Mouse (Mus musculus): Measurements from ENCODE around the gene Aifm1. TPM values are rescaled to one million over a fixed set of nuclear protein-coding genes. Genes with fewer than 3 reads are reported as not detected.
A peak's percentile ranks its signal among the peaks of the same experiment; 100 is the strongest.

Aifm1 gene
- 40.9 and 49.1 TPM in 2 replicates for polyA plus RNA-seq (2015; fragmentation: Nextera tagmentation; extraction: Ambion mirVana)

GRCm38 (mm10) chrX:48513166-48513807, at the start of gene Aifm1:
TSS of gene Aifm1 (minus strand) at chrX:48513563.
- 16% methylated on average over 45 of the region's 45 CpGs for WGBS
- ATAC-seq (ENCODE audit: low FRiP score), result peak; percentile 97

GRCm38 (mm10) chrX:48532175-48532574, 18.8 kb upstream of the Aifm1 start:
- WGBS, result 45% methylated on average over 3 of the region's 3 CpGs
- H3K4me2 ChIP-seq, result no peak overlapping the region
- no peaks in the 10 kb centered on the region for H3K36me3 ChIP-seq
- H3K4me3 ChIP-seq (replicated peaks), result no peak overlapping the region
- no peak overlapping the region for H3K9ac ChIP-seq (replicated peaks)
- H3K4me1 ChIP-seq, result no peaks in the 10 kb centered on the region
- no peaks in the 10 kb centered on the region for H3K27me3 ChIP-seq (replicated peaks)
- peak; percentile 24; the same call in 1 of the 2 replicates for ATAC-seq (ENCODE audit: low FRiP score)
- H3K9me3 ChIP-seq (replicated peaks), result no peaks in the 10 kb centered on the region
- H3K27ac ChIP-seq (replicated peaks), result no peak overlapping the region

More at GRCm38 (mm10) chrX:48513166-48513807, at the start of gene Aifm1:
- peaks cover 7% of the 10 kb centered on the region; the same call in 1 of the 2 replicates for H3K4me1 ChIP-seq
- peak within 1 kb of the TSS; percentile 69 for H3K27ac ChIP-seq (replicated peaks)
- no peaks in the 10 kb centered on the region for H3K9me3 ChIP-seq (replicated peaks)
- H3K36me3 ChIP-seq, result no peaks in the 10 kb centered on the region
- H3K4me2 ChIP-seq, result peak within 1 kb of the TSS; percentile 58
- no peaks in the 10 kb centered on the region for H3K27me3 ChIP-seq (replicated peaks)
- peak within 1 kb of the TSS; percentile 55 for H3K4me3 ChIP-seq (replicated peaks)
- peak within 1 kb of the TSS; percentile 57 for H3K9ac ChIP-seq (replicated peaks)

GRCm38 (mm10) chrX:48526435-48526834, 13.1 kb upstream of the Aifm1 start:
- H3K27me3 ChIP-seq (replicated peaks), result no peaks in the 10 kb centered on the region
- ATAC-seq (ENCODE audit: low FRiP score), result no peak
- no peak overlapping the region for H3K4me2 ChIP-seq
- no peaks in the 10 kb centered on the region for H3K36me3 ChIP-seq
- no peak overlapping the region for H3K9ac ChIP-seq (replicated peaks)
- H3K4me1 ChIP-seq, result peaks cover 18% of the 10 kb centered on the region
- no peak overlapping the region for H3K27ac ChIP-seq (replicated peaks)
- no peaks in the 10 kb centered on the region for H3K9me3 ChIP-seq (replicated peaks)
- 69% methylated on average over 2 of the region's 3 CpGs for WGBS
- H3K4me3 ChIP-seq (replicated peaks), result no peak overlapping the region

GRCm38 (mm10) chrX:48525866-48526265, 12.5 kb upstream of the Aifm1 start:
- Histone ChIP-seq H3K36me3 (no peaks in the 10 kb centered on the region), H3K4me2 (no peak overlapping the region), H3K9ac (replicated peaks) (no peak overlapping the region), H3K27me3 (replicated peaks) (no peaks in the 10 kb centered on the region), H3K4me1 (peaks cover 20% of the 10 kb centered on the region), H3K9me3 (replicated peaks) (no peaks in the 10 kb centered on the region), H3K27ac (replicated peaks) (no peak overlapping the region), H3K4me3 (replicated peaks) (no peak overlapping the region)
- 60% methylated on average over 8 of the region's 8 CpGs for WGBS
- ATAC-seq (ENCODE audit: low FRiP score), result no peak

GRCm38 (mm10) chrX:48525332-48525731, 12.0 kb upstream of the Aifm1 start:
- Histone ChIP-seq H3K4me3 (replicated peaks) (no peak overlapping the region), H3K36me3 (no peaks in the 10 kb centered on the region), H3K4me2 (no peak overlapping the region), H3K27me3 (replicated peaks) (no peaks in the 10 kb centered on the region), H3K9me3 (replicated peaks) (no peaks in the 10 kb centered on the region), H3K9ac (replicated peaks) (no peak overlapping the region), H3K4me1 (peaks cover 20% of the 10 kb centered on the region), H3K27ac (replicated peaks) (no peak overlapping the region)
- 69% methylated on average over 1 of the region's 1 CpGs for WGBS
- ATAC-seq (ENCODE audit: low FRiP score), result no peak

GRCm38 (mm10) chrX:48523512-48523911, 10.1 kb upstream of the Aifm1 start:
- Histone ChIP-seq H3K36me3 (no peaks in the 10 kb centered on the region), H3K4me2 (peak overlapping the region; percentile 68), H3K4me1 (peaks cover 20% of the 10 kb centered on the region), H3K9ac (replicated peaks) (no peak overlapping the region), H3K9me3 (replicated peaks) (no peaks in the 10 kb centered on the region), H3K27ac (replicated peaks) (no peak overlapping the region), H3K27me3 (replicated peaks) (no peaks in the 10 kb centered on the region), H3K4me3 (replicated peaks) (0 out of 2 replicates have a peak overlapping the region, but pooled peaks have one; percentile 1)
- 61% methylated on average over 3 of the region's 3 CpGs for WGBS
- ATAC-seq (ENCODE audit: low FRiP score), result no peak

- Histone ChIP-seq H3K9me3 (replicated peaks) (no peaks in the 10 kb centered on the region), H3K4me3 (replicated peaks) (peak overlapping the region; percentile 54), H3K36me3 (no peaks in the 10 kb centered on the region), H3K4me2 (peak overlapping the region; percentile 68), H3K4me1 (peaks cover 20% of the 10 kb centered on the region), H3K27ac (replicated peaks) (no peak overlapping the region), H3K9ac (replicated peaks) (no peak overlapping the region), H3K27me3 (replicated peaks) (no peaks in the 10 kb centered on the region)
- ATAC-seq (ENCODE audit: low FRiP score), result no peak
- WGBS, result 82% methylated on average over 3 of the region's 3 CpGs
These were observed 8.3 kb upstream of the Aifm1 start for GRCm38 (mm10) chrX:48521651-48522050.

- no peak for ATAC-seq (ENCODE audit: low FRiP score)
- H3K4me2 ChIP-seq, result peak overlapping the region; percentile 68
- H3K36me3 ChIP-seq, result no peaks in the 10 kb centered on the region
- no peaks in the 10 kb centered on the region for H3K9me3 ChIP-seq (replicated peaks)
- peaks cover 20% of the 10 kb centered on the region for H3K4me1 ChIP-seq
- WGBS, result 20% methylated on average over 20 of the region's 20 CpGs
- H3K4me3 ChIP-seq (replicated peaks), result peak overlapping the region; percentile 54
- H3K27me3 ChIP-seq (replicated peaks), result no peaks in the 10 kb centered on the region
- H3K27ac ChIP-seq (replicated peaks), result peak overlapping the region; percentile 93
- peak overlapping the region; percentile 62 for H3K9ac ChIP-seq (replicated peaks)
These were observed 6.3 kb upstream of the Aifm1 start for GRCm38 (mm10) chrX:48519549-48520085.

- Histone ChIP-seq H3K9ac (replicated peaks) (peak within 1 kb of the TSS; percentile 62), H3K4me2 (peak within 1 kb of the TSS; percentile 68), H3K27ac (replicated peaks) (peak within 1 kb of the TSS; percentile 93), H3K4me1 (peaks cover 20% of the 10 kb centered on the region), H3K36me3 (no peaks in the 10 kb centered on the region), H3K27me3 (replicated peaks) (no peaks in the 10 kb centered on the region), H3K9me3 (replicated peaks) (no peaks in the 10 kb centered on the region), H3K4me3 (replicated peaks) (peak within 1 kb of the TSS; percentile 54)
- WGBS, result 33% methylated on average over 33 of the region's 33 CpGs
- peak; percentile 82 for ATAC-seq (ENCODE audit: low FRiP score)
These were observed 5.6 kb upstream of the Aifm1 start, which contains the start of gene Rab33a for GRCm38 (mm10) chrX:48518808-48519548. TSS of gene Rab33a (plus strand) at chrX:48519285.

GRCm38 (mm10) chrX:48518211-48518807, 4.9 kb upstream of the Aifm1 start:
- H3K27me3 ChIP-seq (replicated peaks), result no peaks in the 10 kb centered on the region
- peaks cover 15% of the 10 kb centered on the region for H3K4me1 ChIP-seq
- peak overlapping the region; percentile 93 for H3K27ac ChIP-seq (replicated peaks)
- H3K9me3 ChIP-seq (replicated peaks), result no peaks in the 10 kb centered on the region
- H3K4me2 ChIP-seq, result peak overlapping the region; percentile 68
- peak overlapping the region; percentile 54 for H3K4me3 ChIP-seq (replicated peaks)
- WGBS, result 26% methylated on average over 15 of the region's 15 CpGs
- peak overlapping the region; percentile 62 for H3K9ac ChIP-seq (replicated peaks)
- ATAC-seq (ENCODE audit: low FRiP score), result peak; percentile 95
- H3K36me3 ChIP-seq, result no peaks in the 10 kb centered on the region

GRCm38 (mm10) chrX:48513824-48514223, 461 bp upstream of the Aifm1 start:
- no peaks in the 10 kb centered on the region for H3K36me3 ChIP-seq
- no peak for ATAC-seq (ENCODE audit: low FRiP score)
- H3K9me3 ChIP-seq (replicated peaks), result no peaks in the 10 kb centered on the region
- H3K4me3 ChIP-seq (replicated peaks), result peak overlapping the region; percentile 55
- peak overlapping the region; percentile 58 for H3K4me2 ChIP-seq
- 16% methylated on average over 13 of the region's 13 CpGs for WGBS
- H3K4me1 ChIP-seq, result peaks cover 7% of the 10 kb centered on the region; the same call in 1 of the 2 replicates
- no peaks in the 10 kb centered on the region for H3K27me3 ChIP-seq (replicated peaks)
- H3K27ac ChIP-seq (replicated peaks), result no peak overlapping the region
- peak overlapping the region; percentile 32; the same call in 1 of the 2 replicates for H3K9ac ChIP-seq (replicated peaks)
